Mouse (Mus musculus) urinary bladder, postnatal 14 days (tissue): Measurements from ENCODE around the gene Zfp13.
A peak's percentile ranks its signal among the peaks of the same experiment; 100 is the strongest.

Experiments
- DNase-seq: peaks from one replicate; pipeline ENCODE4 v3.0.0; 2021; ENCODE audit warnings: low spot score

The Zfp13 gene

DNA sequence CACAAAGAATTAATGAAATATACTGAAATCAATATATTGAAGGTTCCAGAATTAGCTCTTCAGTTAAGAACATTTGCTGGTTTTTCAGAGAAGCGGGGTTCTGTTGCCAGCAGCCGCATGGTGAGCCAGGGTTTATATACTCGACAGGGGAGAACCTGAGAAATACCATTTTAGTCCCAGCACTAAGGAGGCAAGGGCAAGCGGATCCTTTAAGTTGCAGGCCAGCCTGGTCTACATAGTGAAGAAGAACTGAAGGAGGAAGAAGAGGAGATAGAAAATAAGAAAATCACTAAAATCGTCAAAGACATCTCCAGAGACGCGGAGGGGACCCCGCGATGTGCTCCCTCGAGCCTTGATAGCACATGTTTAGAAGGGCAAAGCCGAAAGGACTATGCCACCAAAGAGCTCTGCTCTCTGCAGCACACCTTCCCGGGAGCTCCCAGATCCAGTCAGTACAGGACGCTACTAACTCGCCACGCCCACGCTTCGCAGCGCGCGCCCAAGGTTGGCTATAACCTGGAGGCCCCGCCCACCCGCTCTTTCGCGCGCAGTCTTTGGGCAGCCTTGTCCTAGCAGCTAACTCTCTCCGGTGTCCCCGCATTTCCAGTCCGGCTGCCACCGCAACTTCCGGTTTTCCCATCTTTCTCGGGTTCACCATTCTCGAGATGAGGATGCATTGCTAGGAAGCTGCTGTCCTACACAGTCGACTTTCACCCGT, 6.9 kb downstream of the Zfp13 start:
- peak; percentile 97 for DNase-seq

DNA sequence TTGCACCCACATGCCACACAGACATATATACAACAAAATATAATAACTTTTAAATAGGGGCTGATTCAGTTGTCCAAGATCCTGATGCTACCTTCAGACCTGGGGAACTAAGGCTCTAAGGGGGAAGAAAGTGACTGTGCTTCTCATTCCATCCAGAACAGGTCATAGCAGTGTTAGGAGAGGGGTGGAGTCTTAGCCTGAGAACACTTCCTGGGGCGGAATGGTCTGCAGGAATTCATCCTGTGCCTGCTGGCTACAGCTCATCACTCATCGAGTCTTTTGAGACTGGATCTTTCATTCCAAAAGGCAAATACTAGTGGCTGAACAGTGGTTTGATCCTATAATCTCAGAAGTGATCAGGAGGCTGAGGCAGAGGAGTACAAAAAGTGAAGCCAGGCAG, 12.0 kb downstream of the Zfp13 start:
- no peak for DNase-seq

DNA sequence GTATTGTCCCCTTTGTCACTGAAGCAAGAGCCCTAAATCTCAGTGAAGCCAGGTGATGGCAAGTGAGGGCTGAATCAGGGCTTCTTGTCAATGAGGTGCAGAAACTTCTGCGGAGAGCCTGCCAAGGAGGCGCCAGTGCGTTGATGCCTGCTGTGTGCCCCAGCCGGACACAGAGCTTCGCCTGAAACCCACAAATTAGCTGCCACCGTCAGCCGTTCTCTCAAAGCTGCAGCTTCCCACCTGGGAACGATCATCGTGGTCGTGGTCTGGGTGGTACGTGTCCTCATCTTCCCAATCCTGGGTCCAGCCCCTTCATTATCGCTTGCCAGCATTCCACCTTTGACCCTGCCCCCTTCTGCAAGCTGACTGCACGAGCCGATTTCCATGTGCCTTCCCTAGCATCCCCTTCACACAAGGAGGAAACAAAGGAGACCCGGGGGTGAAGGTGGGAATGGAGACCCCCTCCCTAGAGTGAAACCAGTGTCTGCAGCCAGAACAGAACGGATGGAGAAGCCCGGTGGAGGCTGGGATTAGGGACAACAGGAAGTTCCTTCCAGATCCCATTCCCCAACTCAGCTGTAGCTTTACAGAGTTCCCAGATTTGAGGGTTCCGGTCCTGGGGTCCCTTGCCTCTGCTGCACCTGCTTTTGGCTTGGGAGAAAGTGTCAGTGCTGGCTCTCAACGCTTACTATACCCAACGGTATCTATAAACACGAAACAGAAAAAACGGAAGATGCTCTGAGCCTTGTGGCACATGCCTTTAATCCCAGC, 13.4 kb downstream of the Zfp13 start:
- peak; percentile 53 for DNase-seq

DNA sequence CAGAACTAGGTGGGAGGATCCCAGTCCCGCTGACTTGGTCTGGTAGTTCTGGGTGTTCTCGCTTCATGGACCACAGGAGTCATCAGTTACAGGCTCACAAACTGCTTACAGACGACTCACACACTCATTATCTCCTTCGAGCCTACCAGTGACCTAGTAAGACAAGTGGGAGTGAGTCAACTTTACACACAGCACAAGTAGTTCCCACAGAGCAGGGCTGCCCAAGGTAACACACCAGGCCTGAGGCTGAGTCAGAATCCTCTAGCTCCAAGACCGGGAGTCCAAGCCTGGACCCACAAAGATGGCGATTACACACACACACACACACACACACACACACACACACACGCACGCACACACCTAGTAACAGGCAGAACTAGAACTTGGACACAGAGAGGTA, 14.5 kb downstream of the Zfp13 start:
- no peak for DNase-seq

DNA sequence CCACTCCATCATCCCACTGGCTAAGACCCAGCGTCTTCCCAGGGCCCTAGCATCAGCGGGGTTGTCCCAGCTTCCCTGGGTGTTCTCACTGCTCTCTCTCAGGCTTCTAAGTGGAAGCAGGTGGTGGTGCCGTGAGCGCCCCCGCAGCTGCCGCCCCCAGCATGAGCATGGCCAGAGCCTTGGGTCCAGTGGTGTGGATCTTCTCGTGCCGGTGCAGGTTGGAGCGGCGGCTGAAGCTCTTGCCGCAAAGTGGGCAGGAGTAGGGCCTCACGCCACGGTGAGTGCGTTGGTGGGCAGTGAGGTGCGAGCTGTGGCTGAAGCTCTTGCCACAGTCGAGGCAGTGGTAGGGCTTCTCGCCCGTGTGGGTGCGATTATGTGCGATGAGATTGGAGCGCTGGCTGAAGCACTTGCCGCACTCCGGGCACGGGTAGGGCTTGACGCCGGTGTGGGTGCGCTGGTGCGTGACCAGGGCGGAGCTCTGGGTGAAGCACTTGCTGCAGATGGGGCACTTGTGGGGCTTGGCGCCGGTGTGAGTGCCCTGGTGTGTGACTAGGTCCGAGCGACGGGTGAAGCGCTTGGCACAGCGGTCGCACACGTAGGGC, 23.2 kb downstream of the Zfp13 start:
- no peak for DNase-seq

DNA sequence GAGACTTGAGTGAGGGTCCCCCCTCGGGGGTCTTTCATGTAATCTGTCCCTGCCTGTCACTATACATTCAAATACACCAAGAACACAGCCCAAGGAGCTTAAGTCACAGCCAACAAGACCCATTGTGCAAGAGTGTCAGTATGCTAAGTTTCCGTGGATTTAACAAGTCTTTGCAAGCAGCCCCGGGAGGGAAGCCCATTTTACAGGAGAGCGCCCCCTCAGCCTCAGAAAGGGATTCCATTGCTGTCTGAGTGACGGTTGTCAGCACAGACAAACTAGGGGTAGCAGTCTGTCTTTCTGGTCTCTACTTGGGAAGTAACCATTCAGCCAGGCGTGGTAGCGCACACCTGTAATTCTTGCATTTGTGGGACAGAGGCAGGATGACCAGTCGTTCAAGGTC, 25.2 kb downstream of the Zfp13 start:
- DNase-seq = no peak

DNA sequence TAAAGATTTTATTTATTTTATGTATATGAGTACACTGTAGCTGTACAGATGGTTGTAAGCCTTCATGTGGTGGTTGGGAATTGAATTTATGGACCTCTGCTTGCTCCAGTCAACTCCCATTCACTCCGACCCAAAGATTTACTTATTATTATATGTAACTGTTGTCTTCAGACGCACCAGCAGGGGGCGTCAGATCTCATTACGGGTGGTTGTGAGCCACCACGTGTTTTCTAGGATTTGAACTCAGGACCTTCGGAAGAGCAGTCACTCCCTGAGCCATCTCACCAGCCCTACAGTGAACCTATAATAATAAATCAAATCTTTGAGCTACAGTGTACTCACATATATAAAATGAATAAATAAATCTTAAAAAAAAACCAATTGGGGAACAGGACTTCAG, 27.2 kb downstream of the Zfp13 start:
- no peak for DNase-seq

DNA sequence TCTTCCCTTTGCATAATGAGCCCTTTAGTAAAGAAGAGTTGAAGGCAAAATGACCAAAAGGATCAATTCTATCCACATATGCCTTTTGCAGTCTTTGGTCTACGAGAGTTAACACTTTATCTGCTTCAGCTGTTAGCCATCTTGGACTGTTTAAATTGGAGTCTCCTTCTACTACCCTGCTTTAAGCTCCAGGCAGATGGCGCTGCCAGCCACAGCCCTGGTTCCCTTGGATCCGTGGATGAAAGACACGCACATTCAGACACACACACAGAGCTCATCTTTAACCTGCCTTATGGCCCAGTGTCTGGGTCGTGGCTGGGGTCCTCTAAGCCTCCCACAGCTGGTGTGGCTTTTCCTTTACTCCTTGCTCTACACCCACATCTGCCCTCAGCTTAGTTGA, 28.2 kb downstream of the Zfp13 start:
- no peak for DNase-seq

DNA sequence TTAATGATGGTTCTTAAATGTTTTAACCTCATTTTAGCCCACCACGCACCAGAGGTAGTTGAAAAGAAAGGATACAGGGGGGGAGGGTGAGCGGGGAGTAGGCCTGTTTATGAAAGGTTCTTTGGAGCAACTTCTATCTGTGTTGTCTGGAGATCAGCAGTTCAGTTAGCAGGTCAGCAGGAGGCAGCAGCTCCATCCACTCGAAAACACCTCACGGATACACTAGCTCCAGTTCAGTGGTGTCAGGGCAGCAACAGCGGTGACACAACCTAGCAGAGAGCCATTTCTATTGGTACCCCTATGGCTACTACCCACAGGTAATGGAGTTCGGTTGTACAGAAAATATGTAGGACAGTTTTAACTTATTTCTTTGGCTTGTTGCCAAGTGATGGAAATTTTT, 29.3 kb downstream of the Zfp13 start:
- peak; percentile 42 for DNase-seq

DNA sequence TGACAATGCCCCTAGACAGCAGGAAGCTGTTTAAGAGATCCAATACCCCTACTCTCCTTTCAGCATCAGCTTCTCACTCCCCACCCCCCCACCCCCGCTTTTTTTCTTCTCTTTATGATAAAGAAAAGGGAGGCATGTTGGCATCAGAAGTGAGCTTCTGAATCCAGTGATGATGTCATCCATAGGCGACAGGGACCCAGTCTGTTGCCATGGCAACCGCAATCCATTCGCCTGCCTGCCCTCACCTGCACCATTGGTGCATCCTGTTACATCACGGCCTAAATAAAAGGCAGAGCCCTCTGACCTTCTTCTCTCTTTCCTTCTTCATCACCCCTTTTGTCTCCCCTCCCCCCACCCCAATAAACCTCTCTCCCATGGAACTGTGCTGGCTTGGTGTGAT, 30.9 kb downstream of the Zfp13 start:
- no peak for DNase-seq

DNA sequence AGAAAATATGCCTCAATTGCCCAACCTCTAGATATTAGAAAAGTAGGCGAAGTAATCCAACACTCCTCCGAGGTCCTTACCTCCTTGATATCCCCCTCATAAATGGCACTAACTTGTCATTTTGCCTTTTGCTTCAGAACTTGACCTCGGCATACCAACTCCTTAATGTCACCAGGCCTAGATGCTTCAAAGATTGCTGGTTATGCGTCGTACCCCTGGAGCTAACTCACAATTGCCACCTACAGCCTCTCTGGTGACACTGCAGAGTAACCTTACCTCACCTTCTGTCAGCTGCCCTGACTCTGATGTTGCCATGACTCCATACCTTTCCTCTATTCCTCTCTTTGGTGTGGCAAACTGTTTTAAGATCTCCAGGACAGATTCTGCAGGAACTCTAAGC, 32.5 kb downstream of the Zfp13 start:
- DNase-seq = no peak

DNA sequence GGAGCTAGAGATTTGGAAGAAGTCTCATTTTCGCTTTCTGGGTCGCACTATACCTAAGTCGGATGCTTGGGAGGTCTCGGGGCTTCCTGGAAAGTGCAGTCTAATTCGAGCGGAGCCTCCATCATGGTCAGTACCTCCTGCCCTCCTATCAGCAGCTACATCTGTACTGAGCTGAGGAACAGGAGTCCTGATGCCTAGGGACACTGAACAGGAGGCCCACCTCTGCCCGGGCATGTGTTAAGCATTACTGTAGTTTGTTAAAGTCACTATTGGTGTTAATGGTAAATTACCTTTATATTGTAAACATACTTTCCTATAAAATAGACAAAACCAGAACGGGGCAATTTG, 34.9 kb downstream of the Zfp13 start:
- no peak for DNase-seq

DNA sequence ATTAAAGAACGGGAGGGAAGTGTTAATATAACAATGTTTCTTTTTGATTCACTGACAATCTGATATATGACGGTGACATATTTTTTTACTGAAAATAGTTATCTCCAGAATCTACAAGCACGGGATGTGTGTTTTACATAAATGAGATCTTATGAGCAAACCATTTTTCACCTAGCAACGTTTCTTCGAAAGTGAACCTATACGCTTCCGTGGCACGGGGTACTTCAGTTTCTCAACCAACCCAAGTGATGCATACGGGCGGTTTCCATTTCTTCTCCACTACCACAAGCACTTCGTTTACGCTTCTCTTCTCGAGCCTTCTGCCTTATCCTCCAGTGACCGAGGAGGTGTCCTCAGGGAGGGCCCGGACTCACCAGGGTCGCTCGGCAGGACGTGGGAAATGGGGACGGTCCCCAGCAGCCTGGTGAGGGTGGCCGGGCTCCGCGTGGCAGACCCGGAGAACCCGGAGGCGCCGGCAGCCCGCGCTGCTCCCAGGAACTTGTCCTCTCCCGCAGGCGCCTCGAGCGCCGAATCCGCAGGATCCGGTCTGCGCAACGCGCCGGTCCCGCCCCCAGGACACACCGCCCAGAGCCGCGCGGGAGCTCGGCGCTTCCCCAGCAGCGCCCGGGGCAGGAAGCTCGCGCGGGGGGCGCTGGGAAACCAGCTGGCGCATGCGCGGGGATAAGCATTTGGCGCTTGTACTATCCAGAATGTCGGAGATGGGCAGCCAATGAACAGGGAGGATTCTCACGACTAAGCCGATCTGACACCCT, 35.5 kb downstream of the Zfp13 start, which contains the start of gene Zfp213:
Zfp213 (minus strand) TSS at position 644 of the 773 bp plus-strand sequence.
- peak; percentile 95 for DNase-seq

DNA sequence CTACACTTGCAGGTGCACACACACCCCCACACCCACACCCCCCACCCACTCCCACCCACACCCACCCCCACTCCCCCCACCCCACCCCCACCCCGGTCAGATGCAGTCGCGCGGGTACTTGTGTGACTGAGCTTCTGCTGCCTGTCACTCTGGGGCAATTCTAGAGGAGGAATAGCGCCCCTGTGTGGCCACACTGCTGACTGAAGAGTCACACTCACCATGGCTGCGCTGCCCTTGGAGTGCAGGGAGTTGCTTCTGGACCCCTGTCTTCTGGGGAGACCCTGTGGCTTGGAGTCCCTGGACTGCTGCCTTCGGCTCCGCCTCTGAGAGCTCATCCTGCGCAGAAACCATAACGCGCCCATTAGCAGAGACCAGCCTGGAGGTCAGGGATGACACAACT, 39.5 kb downstream of the Zfp13 start:
- DNase-seq = peak; percentile 59

DNA sequence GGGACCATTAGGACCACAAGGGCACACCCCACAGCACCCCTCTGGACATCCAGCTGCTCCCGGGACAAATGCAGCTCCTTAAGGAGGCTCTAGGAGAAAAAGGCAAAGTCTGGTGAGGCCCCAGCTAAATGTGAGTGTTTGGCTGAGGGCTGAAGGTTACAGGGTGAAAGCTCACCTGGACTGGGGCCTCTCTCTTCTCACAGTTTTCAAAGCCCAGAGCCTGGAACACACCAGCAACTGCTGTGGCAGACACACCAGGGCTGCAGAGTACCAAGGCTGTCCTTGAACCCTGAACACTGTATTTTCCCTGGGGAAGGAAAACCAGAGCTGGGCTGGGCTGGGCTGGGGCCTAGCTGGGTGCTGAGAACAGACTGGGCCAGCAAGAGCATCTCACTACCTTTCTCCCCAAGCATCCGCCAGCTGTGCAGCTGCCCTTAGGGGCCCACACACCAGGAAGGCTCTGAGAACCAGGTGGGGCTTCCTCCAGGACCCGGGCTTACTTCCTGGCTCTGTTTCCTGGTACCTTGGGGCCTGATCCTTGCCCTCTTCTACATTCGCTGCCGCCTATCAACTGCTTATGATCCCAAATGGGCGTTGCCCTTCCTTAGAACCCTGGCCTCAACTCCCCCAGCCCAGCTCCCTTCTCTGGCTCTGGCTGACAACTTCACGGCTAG, 43.9 kb downstream of the Zfp13 start:
- DNase-seq = no peak

DNA sequence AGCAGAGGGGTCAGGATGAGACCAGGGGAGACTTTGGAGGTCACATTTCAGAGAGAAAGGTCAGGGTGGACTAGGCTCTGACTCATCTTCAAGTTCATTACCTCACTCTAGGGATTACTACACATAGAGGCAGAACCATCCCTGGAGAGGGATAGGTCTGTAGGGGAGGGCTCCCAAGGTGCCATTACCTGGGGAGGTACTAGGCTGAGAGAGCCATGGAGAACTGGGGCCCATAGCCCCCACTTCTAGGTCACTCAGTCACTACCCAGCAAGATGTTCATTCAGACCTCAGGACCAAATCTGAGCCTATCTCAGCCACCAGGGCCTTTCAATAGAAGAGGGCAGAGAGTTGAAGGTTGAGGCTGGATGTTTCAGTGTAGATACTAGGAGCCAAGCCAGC, 45.0 kb downstream of the Zfp13 start:
- no peak for DNase-seq

DNA sequence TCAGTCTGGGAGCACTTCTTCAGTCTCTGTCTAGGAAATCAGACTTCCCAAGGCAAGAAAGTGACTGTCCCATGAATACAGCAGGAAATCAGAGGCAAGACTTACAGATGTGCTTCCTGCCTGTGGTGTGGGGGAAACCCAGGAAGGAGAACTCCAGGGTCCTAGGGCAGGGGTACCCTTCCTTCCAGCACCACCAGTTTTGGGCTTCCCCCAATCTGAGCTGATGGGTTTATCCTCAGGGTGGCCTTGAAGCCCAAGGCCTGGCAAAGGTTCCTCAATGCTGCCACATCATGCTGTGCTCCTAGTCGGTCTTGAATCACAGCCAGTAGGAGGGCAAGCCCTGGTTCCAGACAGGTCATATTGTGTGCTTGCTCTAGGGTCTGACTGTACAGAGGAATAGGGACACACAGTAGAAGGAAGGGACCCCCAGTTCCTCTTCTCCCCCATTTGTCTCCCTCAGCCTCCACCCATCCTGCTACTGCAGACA, 45.6 kb downstream of the Zfp13 start:
- DNase-seq = no peak

DNA sequence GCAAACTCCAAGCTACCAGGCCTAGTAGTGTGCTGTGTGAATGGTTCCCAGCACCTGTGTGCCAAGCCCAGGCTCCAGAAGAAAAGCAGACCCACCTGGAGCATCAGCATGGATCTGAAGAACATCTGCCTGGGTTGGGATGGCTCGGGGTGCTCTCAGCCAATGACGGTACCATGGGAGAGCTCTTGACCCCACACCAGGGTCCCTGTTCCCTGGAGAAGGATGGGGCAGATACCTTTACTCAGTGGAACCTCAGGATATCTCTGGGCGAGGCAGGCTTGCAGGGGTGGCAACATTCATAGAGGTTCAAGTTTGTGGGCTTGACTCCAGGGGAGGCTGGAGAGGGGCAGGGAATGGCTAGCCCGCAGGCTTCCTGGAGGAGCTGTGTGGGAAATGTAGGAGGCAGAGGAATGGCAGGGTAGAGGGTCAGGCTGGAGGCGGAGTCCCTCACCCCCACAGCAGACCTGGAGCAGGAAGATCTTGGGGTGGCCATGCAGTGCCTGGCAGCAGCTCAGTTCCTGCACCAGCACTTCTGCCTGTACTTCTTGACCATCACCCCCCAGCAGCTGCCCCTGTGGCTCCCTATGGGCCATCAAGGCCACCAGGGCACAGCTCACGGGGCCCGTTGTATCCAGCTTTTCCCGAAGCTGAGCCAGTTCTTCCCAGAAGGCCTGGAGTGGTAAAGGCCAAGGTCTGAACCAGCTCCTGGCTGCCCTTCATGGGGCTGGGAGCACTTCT, 46.2 kb downstream of the Zfp13 start:
- DNase-seq = no peak

DNA sequence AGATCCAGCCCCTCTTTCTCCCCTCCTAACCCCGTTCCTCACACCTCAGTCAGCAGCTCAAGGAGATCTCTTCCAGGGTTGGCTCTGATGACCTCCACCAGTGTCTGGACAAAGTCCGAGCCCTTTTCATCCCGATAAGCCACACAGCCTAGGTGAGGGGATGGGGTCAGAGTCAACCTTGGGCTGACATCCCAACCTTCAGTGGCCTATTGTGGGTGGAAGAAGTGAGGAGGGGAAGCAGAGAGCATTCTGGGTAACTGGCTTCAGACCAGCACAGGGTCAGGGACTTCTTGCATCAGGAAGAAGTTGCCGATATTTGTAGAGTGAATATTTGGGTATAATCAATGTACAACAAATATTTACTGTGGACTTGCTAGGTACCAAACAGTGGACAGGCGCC, 47.3 kb downstream of the Zfp13 start:
- DNase-seq = no peak

DNA sequence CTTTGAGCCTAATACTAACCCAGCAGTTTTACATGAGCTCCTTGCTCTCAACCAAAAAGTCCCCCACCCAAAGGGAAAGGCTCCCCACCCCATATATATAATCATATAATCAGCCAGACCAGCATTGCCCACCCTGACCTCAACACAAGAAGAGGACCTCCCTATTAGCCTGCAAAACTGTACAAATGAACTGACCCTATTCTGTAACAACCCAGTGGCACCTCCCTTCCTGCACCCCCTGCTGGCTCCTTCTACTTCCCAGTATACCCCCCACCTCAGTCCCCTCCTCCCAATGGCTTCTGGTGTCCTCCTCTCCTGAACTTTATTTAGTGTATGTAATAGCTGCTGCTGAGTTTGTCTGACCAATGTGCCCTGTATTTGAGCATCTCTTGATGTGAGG, 47.9 kb downstream of the Zfp13 start:
- DNase-seq = no peak

DNA sequence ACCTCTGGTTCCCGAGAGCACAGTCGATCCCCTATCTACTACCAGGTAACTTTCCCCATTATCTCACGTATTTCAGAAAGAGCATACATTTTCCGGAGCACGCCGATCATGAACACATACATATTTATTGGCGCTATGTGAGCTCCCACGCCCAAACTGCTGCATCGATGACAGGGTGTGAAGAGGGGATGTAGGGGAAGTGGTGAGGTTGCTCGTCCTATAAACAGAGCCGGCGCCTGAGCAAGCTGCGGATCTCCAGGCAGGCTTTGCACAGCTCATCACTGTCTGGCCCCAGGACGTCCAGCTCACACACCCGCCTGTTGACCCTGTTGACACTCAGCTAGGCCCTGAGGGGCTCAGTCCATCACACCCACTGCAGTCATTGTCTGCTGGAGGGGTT, 48.4 kb downstream of the Zfp13 start:
- DNase-seq = no peak
